Mouse (Mus musculus) B cell, adult 2 months (primary cell): Measurements from ENCODE around the gene Nxpe5.
A peak's percentile ranks its signal among the peaks of the same experiment; 100 is the strongest.

Source experiments
- DNase-seq, 2 experiments: peaks; one replicate each; pipeline ENCODE4 v3.0.0; 2022

Gene Nxpe5

DNA sequence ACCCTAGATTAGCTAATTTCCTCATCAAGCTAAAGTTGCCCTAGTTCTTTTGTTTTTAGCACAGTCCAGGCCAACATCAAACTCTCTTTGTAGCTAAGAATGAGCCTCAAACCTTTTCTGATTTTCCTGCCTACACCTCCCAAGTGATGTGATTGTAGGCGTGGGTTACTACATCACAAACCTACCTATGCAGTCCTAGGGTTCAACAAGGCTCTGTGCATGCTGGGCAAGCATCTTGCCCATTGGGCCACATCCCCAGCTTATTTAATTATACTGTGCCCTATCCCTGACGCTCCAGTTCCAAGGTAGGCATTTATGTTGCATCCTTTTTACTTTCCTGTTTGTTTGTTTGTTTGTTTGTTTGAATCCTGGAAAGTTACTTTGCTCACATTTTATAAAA, at the start of gene Nxpe5:
Nxpe5 (plus strand) TSS at position 199 of the 400 bp plus-strand sequence.
- no peak for DNase-seq

DNA sequence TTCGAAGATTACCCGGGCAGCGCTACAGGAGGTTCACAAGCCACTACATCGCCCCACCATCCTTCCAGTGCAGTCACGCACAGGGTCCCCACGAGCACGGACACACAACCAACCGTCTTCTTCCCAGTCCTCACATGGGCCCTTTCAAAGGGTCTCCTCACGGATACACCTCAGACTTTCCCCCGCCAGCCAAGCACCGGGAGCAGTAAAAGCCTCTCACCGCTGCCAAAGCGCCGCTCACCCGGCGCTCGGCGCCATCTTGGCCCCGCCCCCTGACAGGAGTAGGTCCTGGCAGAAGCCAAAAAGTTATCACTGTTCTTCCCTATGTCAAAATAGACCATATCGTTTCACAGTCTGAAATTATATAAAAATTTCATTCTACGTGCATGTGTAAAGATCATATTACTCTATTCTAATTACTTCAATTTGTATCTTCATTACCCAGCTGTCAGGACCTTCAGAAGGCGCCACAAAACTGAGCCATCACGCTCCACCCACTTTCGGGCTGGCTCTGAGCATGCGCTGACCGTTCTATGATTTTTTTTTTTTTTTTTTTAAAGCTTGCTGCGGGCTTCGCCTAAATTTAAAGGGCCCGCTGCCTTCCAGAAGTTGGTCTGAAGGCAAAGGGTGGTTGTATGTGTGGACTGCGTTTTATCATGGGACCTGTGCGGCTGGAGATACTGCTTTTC, 38.6 kb upstream of the Nxpe5 start, which contains the start of the genes Taf6 and Cnpy4:
Taf6 (minus strand) TSS at position 502 of the 689 bp plus-strand sequence.
Cnpy4 (plus strand) TSS at position 536 of the 689 bp plus-strand sequence.
- peak; percentile 86 for DNase-seq

DNA sequence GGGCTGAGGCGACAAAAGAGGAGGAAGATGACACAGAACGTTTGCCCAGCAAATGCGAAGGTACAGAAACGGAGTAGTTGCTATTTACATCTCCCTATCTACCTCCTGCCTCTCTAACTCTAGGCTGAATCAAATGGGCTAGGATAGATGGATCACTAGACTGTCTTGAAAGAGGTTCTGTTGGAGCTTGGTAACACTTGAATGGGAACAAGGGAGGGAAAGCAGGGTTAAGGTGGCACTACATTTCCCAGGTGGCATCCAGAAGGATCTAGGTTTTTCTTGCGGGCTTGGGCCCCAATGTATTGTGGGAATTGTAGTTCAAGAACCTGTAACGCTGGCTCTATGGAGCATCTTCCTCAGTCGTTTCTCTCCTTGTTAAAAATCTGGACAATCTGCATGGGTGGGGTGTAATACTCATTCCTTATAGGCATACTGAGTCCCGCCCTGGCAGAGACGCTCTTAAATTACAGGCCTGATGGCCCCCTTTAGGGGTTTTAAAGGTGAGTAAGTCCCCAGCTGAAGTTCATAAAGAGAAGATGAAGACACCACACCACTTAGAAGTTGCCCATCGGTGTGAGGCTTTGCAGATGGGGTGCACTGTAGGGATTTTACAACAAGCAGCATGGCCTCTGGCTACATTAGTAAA, 37.9 kb upstream of the Nxpe5 start:
- DNase-seq = peak; percentile 72 to 74

DNA sequence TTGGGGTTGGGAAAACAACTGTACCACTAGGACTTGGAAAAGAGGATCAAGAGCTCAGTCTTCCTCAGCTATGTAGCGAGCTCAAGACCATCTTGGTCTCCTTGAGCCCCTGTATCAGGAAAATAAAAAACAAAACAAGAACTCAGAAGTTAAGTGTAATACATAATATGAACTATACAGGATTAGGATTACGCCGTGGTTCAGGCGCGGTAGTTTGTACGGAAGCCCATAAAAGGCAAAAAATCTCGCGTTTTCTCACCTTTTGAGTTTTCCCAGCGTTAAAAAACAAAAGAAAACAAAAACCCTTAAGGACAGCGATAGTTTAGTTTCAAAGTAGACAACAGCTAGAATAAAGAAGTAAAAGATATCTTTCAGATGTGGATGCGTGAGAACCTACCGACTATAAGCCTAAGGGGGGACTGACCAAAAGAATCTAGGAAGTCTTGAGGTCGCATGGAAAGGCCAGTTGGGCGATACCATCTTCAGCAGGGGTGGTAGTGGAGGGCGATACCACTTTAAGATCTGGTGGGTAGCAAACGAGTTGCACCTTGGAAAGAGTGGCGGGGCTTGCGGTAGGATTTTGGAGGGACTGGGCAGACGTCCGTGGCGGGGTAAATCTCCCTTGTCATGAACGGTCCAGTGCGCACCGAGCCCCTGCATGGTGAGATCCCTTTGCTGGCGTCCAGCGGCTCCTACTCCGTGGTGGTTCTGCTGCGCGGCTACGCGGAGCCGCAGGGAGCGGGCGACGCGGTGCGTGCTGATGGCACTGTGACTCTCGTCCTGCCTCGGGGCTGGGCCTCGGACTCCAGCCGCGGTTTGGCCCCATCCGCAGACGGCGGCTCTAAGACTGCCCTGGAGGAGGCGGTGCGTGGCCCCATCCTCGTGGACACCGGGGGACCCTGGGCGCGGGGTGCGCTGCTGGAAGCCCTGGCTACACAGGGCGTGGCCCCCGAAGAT, 31.6 kb upstream of the Nxpe5 start, which contains the start of gene Mblac1:
Mblac1 (plus strand) TSS at position 544 of the 957 bp plus-strand sequence.
- DNase-seq = peak; percentile 79

DNA sequence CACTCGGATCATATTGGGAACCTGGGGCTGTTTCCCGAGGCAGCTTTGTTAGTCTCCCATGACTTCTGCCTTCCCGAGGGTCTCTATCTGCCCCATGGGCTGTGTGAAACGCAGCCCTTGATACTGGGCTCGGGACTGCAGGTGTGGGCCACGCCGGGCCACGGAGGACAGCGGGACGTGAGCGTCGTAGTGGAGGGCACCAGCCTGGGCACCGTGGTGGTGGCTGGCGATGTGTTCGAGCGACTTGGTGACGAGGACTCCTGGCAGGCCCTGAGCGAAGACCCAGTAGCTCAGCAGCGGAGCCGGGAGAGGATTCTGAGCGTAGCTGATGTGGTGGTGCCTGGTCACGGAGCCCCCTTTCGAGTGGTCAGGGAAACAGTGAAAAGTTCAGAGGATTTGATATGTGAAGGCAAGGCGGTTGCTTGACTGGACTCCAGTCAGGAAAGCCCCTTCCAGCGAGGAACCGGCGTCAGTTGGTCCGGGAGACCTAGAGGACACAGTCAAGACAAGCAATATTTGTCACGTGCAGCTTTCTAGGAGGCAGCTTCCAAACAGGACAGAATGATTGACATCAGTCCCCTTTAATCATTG, 30.8 kb upstream of the Nxpe5 start:
- peak in 1 of 2 experiments; percentile 17 for DNase-seq

DNA sequence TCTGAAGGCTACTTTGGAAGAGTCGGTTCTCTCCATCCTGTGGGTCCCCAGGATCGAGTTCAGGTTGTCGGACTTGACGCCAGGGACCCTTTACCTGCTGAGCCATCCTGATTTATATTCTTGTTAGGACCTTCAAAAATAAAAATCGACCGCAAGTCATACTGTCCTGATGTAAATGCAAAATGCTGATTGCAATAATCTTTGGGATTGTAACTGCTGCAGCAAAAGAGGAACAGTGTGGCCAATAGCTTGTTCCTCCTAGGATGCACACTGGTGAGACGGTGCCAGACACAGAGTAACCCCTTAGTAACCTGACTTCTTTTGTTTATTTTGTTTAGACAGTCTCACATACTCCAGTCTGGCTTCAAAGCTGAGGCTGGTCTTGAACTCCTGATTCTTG, 30.2 kb upstream of the Nxpe5 start:
- DNase-seq = no peak

DNA sequence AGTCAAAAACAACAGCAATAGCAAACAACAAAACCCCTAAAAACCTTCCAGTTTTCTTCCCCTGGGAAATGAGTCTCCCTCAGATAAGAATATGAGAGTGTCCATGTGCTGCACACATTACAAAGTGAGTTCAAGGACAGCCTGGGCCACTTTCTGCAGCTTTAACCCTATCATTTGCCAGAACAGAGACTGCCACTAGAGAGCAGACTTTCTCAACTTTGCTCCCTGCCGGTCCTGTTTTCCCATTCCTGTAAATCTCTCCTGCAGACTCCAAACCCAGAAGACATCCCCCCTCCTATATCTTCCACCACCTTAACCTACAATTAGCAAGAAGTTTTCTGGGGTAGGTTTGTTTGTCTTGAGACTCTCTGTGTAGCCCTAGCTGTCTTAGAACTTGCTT, 26.1 kb upstream of the Nxpe5 start:
- DNase-seq = no peak

DNA sequence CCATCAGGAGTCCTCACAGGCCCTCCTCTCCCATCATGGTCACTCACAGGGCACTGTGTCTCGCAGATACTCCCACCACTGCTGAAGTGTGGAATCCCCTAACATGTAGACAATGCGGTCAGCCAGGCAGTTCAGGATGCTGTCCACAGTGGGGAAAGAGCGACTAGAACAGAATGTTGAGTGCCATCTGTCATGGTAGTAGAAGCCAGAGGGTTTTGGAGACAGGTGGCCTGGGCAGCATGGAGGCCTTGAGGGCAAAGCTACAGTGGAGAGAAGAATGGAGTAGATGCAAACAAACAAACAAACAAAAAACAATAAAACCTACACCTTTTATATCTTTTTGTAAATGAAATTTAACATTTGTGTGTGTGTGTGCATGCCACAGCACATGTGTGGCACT, 23.6 kb upstream of the Nxpe5 start:
- DNase-seq = no peak

DNA sequence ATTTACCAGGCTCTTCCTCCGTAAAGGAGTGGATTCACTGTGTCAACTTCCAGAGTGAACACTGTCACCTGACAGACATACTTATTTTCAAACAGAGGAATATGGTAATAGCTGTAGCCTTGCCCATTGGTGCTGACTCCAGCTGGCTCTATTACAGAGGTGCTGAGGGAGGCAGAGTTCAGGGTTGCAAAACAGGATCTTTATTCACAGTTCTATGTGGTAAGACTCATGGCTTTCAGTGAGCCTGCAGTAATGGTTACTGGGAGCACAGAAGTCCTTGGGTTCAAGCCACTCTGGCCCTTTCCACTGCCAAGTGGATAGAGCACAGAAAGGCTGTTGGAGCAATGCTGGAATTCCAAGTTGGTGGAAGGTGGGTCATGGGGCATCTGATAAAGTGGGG, 18.4 kb upstream of the Nxpe5 start:
- no peak for DNase-seq

DNA sequence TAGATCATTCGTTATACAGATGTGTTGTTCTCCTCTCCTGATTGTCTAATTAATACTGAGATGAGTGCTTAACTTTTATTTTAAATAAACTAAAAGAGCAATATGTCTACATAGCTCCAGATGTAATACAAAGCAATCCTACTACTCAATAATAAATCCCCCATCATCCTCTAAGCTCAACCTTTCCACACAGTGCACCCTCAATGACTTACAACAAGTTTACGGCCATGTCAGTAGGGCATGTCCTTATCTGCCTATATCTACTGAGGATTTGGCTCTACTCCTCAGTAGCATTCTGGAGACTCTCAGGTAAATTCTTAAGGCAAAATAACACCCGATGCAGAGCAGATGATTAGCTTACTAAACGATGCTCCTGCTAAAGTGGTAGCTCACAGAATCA, 17.8 kb upstream of the Nxpe5 start:
- DNase-seq = no peak

DNA sequence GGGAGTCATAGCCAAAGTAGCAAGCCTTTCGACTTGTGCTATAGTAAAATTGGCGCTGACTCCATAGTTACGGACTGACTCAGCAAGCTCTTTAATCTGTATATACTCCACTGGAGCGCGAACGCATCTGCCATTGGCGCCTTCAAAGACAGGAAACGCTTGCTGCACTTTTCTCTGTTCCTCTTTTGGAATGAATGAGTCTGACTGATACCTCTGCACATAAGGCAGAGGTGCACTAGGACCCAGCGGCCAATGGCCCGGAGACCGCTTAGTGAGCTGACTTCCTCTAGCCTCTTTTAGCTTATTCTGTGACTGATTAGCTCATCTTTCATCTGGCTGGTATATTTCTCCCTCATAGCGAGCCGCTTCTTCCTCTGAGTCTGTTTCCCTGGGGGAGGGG, 9.1 kb upstream of the Nxpe5 start:
- DNase-seq = peak; percentile 28 to 48

DNA sequence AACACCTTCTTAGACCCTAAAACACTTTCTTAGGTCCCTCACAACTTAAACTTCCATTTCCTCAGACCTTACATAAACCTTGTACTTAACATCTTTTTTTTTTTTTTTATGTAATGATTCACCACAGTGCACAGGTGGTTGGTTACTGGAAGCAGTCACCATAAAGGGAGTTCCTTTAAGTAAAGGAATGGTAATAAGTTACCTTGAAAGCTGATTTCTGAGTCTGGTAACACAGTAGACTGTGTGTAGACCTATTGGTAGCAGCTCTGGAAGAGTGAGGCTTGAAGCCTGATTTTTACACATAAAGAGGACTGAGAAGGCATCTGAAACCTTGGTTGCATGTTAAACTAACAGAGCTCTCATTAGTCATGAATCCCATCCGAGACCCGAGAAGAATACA, 5.8 kb upstream of the Nxpe5 start:
- DNase-seq = no peak

DNA sequence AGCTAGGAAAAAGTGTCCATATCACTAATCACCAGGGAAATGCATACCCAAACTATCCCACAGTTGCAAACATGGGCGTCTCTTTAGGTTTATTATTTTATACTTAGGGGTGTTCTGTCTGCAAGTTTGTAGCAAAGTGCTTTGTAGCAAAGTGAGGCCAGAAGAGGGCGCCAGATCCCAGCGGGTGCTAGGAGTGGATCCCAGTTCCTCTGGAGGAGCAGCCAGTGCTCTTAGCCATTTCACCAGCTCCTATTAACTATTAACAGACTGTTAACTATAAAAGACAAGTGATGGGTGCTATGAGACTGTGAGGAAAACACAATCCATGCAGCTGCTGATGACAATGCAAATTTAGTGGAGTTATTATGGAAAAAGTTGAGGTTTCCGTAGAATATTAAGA, 3.6 kb upstream of the Nxpe5 start:
- DNase-seq = peak; percentile 85 to 87

DNA sequence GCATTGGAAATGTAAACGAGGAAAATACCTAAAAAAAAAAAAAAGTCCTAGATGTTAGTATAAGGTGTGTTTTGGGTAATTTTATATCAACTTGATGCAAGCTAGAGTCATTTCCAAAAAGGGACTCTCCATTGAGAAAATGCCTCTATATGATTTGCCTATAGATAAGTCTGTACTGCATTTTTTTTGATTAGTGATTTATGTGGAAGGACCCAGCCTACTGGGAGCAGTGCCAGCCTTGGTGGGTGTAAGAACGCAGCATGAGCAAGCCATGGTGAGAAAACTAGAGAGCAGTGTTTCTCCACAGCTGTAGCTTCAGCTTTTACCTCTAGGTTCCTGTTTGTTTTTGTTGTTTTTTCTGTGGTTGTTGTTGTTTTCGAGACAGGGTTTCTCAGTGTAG, 2.4 kb upstream of the Nxpe5 start:
- DNase-seq = no peak

DNA sequence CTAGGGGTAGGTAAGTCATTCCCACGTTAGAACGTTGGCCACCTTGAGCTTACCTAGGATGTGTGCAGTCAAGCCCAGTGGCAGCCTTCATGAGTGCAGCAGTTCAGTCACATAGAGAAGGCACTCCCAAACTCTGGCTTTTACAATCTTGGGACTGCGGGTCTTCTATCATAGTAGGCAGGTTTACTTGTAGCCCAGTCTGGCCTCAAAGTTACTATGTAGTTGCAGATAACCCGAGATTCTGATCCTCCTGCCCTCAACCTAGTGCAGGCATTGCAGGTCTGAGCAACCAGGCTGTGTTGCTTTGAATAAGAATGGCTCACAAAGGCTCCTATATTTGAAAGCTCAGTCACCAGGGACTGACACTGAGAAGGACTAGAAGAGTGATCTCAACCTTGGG, 793 bp downstream of the Nxpe5 start:
- DNase-seq = no peak

DNA sequence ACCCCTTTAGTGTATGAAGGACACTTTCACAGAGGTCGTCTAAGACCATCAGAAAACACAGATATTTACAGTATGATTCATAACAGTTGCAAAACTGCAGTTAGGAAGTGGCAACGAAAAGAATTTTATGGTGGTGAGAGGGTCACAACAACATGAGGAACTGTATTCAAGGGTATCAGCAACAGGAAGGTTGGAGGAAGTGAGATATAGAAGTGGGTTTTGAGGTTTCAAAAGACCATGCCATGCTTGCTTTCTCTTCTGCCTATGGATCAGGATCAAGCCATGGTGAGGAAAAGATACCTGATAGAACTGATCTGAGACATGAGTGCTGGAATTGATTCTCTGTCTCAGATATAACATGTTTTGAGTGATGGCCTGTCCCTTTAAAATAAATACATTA, 1.7 kb downstream of the Nxpe5 start:
- DNase-seq = peak in 1 of 2 experiments; percentile 14

DNA sequence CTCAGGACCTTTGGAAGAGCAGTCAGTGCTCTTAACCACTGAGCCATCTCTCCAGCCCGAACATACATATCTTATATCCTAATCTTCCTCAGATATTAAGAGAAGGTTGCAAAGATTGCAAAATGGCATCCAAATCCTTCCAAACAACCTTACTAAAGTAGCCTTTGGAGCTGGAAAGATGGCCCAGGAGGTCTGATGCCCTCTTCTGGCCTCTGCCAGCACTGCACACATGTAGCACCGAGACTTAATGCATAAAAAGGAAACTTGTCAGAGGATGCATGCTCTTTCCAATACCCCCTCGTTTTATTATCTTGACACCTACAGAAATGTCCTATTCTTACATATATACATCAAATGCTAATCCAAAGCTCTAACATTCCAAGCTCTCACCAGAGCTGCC, 2.3 kb downstream of the Nxpe5 start:
- peak; percentile 65 to 70 for DNase-seq

DNA sequence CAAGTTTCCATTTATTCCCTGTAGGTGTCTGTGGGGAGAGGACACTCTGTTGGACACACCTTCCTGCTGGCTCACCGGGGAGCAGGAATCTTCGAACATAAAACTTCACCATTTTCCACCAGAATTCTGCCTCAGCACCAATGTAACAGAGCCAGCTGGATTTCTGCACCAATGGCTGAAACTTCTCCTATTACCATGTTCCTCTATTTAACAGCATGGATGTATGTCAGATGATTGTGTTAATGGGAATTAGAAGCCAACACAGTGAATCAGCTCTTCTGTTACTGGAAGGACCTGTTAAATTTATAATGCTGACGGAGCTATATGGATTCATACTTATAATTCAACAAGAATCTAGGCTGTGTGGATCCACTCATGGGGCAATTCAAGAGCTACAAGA, 3.8 kb downstream of the Nxpe5 start:
- DNase-seq = no peak

DNA sequence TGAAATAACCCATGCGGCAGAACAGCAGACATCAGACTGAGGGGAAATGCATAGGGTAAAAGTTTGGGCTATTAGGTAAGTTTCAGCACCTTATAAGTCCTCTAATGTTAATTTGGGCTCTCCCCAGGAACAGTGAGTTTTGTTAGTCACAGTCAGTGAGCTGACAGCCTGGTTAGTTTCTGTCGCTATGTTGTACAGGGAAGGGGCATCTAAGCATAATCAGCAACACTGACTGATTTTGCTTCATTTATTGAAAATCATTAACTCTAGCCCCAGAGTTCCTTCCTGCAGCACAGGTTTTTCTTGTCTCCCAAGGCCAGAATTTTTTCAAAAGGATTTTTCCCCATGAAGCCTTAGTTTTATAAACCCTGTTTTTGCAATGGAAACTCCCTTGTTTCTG, 8.1 kb downstream of the Nxpe5 start:
- DNase-seq = no peak

DNA sequence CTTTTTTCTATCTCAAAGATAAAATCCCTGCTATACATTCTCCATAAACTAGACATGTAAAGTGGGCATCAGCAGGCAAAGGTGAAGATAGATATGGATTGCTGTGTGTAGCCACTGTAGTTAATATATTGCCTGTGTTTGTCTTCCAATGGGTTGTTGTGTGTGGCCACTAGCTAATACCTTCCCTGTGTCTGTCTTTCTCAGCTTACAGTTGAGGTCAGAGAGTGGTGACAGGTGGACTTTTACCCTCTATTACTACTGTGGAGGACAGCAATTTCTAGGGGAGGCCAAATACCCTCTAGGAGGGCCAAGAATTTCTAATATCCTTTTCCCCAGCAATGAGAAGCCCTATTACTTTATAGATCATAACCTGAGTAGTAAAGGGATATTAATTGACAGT, 8.5 kb downstream of the Nxpe5 start:
- DNase-seq = no peak

DNA sequence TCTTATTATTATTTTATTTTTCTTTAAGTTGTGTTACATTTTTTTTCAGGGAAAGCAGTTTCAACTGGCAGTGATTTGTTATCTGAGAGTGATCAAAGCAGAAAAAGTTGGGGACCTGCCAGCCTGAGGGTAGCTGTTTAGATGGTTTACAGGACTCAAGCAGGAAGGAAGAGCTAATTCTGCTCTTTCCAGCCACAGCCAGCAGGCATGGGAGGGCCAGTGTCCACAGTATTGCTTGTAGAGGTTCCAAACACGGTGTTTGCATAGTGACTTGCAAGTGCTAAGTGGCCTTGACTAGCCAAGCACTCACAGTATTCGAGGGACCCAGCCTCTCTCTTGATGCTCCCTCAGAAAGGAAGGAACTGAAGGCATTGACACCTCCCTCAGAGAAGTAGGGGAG, 15.8 kb downstream of the Nxpe5 start:
- DNase-seq = no peak

DNA sequence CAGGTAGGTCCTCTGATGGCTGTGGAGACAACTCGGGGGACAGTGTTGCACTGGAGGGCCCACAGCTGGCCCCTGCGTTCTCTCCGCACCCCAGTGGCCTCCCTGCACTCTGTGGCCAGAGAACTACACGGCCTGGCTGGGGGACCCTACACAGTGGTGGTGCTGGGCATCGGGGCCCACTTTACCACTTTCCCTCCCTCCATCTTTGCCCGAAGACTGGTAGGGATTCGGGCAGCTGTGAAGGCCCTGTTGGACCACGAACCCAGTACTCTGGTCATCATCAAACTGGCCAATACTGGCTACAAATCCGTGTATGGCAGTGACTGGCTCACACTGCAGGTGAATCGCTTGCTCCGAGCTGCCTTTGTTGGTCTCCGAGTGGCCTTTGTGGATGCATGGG, 25.4 kb downstream of the Nxpe5 start:
- no peak for DNase-seq

DNA sequence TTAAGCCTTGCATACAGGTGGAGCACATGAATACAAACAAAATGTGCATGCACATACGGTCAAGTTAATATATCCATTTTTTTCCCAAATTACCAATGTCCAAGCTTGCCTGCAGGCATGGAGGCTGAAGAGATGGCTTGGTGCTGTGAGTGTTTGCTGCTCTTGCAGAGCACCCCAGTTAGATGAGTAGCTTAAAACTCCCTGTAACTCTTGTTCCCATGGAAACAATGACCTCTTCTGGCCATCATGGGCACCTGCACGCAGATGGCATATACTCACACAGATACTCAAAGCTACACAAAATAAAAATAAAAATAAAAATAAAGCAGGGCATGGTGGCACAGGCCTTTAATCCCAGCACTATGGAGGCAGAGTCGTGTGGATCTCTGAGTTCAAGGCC, 27.4 kb downstream of the Nxpe5 start:
- no peak for DNase-seq
